Mouse (Mus musculus) heart, embryonic 10.5 days (tissue): ENCODE measurements around the gene Casp9. TPM values are rescaled to one million over a fixed set of nuclear protein-coding genes. Genes with fewer than 3 reads are reported as not detected.
"Not testable (repeated sequence)": the region's sequence is repeated elsewhere in the genome, so short reads cannot be mapped to it uniquely, and the experiment has no call there.

ENCODE experiments used
- DNase-seq: peaks from one replicate; pipeline ENCODE4 v3.0.0-alpha.2; 2017; ENCODE audit warnings: low spot score
- H3K27ac ChIP-seq: fragments of 300-500 bp; sonication (generic); 2 replicates; pipeline ENCODE4 v1.5.1; 2016; ENCODE audit warnings: mild to moderate bottlenecking
- H3K27me3 ChIP-seq: fragments of 300-500 bp; sonication (generic); 2 replicates; pipeline ENCODE4 v1.6.1; 2016; ENCODE audit warnings: mild to moderate bottlenecking; ENCODE audit not compliant: poor library complexity, insufficient read depth, severe bottlenecking
- H3K36me3 ChIP-seq: fragments of 300-500 bp; sonication (generic); 2 replicates; pipeline ENCODE4 v1.6.1; 2016; ENCODE audit warnings: mild to moderate bottlenecking, moderate library complexity
- H3K4me1 ChIP-seq: fragments of 300-500 bp; sonication (generic); 2 replicates; pipeline ENCODE4 v1.6.1; 2016; ENCODE audit warnings: mild to moderate bottlenecking
- H3K4me3 ChIP-seq: fragments of 300-500 bp; sonication (generic); 2 replicates; pipeline ENCODE4 v1.5.1; 2016; ENCODE audit warnings: mild to moderate bottlenecking, moderate library complexity
- H3K9me3 ChIP-seq: fragments of 300-500 bp; sonication (generic); 2 replicates; pipeline ENCODE4 v1.6.1; 2016; ENCODE audit warnings: mild to moderate bottlenecking, moderate library complexity
- WGBS: fragments of 180-500 bp; shearing (Covaris S2); methylation state at CpG from one replicate; pipeline ENCODE4 v1.1.7; 2016; 5-methylcytosine and 5-hydroxymethylcytosine counted together
- polyA plus RNA-seq: library from polyadenylated mRNA; unstranded; fragments of >200 nt; fragmentation: Nextera tagmentation; extraction: Ambion mirVana; gene quantifications from 2 replicates; pipeline ENCODE4 v1.2.1, GENCODE M21; 2016

Gene Casp9
- polyA plus RNA-seq, 1 experiment from 2014 or later, result 21.4 TPM

DNA sequence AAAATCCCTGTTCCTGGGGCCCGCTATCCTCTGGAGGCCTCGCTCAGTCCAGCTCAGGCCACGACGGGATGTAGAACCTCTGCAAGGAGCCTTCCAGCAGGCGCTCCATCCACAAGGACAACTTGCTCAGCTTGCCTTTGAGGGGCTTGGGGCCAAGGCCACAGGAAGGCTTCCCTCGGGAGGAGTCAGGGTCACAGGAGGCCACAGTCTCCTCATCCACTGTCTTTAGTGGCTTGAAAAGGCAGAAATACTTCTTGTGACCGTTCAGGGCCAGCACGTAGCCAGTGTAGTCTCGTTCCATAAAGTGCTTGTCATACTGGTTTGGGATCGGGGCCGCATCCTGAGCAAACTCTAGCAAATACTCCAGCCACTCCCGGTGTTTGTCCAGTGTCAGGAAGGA lies 29.9 kb upstream of the Casp9 start:
- no peaks in the 10 kb centered on the region for H3K27me3 ChIP-seq
- H3K9me3 ChIP-seq, result no peaks in the 10 kb centered on the region
- no peak overlapping the region for H3K27ac ChIP-seq
- H3K4me3 ChIP-seq, result no peak overlapping the region
- peaks cover 31% of the 10 kb centered on the region for H3K4me1 ChIP-seq
- no peak for DNase-seq
- H3K36me3 ChIP-seq, result peaks cover 74% of the 10 kb centered on the region
- 92% methylated on average over 12 of the region's 12 CpGs for WGBS

DNA sequence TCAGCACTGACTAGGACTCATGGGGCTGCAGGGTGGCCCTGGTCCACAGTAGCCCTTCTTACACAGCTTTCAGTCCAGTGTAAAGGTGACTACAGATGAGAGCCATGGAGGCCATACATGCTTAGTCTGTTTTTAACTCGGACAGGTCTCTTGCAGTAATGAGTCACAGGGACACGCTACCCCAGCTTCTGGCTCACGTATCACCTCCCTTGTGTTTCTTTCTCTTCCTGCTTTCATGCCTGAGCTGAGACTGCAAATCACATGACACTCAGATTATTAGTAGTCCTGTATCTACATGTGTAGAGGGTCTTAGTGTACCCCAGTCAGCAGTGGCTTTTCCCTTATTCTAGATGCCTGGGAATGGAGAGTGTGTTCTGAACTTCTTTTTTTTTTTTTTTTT lies 28.4 kb upstream of the Casp9 start:
- no peak overlapping the region for H3K27ac ChIP-seq
- no peak for DNase-seq
- no peaks in the 10 kb centered on the region for H3K27me3 ChIP-seq
- H3K4me3 ChIP-seq, result no peak overlapping the region
- H3K9me3 ChIP-seq, result no peaks in the 10 kb centered on the region
- WGBS, result 95% methylated on average over 3 of the region's 3 CpGs
- H3K4me1 ChIP-seq, result peaks cover 24% of the 10 kb centered on the region
- H3K36me3 ChIP-seq, result peaks cover 87% of the 10 kb centered on the region

- 84% methylated on average over 8 of the region's 8 CpGs for WGBS
- Histone ChIP-seq H3K27me3 (no peaks in the 10 kb centered on the region), H3K4me3 (no peak overlapping the region), H3K36me3 (peaks cover 91% of the 10 kb centered on the region), H3K9me3 (no peaks in the 10 kb centered on the region), H3K27ac (peak overlapping the region; percentile 72; the same call in 1 of the 2 replicates), H3K4me1 (peaks cover 24% of the 10 kb centered on the region)
- no peak for DNase-seq
These were observed 27.1 kb upstream of the Casp9 start for GRCm38 (mm10) chr4:141766316-141766667.

DNA sequence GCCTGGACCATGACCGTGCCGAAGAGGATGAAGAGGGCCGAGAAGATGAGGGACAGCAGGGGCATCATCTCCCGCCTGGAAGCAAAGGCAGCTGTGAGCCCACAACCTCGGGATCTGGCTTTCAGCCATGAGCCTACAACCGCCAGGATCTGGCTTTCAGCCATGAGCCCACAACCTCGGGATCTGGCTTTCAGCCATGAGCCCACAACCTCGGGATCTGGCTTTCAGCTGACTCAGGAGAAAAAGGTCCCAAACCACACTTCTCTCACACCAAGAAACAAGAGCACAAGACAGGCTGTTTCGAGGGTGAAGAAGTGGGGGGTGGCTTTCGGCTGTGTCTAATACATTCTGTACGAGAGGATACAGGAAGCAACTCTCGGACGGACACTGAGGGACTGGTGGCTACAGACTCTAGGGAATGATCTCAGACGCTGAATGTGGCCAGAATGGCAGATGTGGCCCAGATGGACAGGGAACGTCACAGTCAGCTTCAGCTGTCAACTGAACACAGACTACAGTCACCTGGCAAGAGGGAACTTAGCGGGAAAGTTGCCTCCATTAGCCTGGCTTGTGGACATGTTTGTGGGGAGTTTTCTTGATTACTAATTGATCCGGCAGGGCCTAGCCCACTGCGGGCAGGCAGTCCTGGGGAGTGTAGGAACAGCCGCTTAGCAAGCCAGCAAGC lies 26.6 kb upstream of the Casp9 start:
- no peak for DNase-seq
- 63% methylated on average over 19 of the region's 19 CpGs for WGBS
- H3K4me3 ChIP-seq, result peak overlapping the region; percentile 16; the same call in 1 of the 2 replicates
- no peaks in the 10 kb centered on the region for H3K27me3 ChIP-seq
- H3K9me3 ChIP-seq, result no peaks in the 10 kb centered on the region
- peaks cover 24% of the 10 kb centered on the region for H3K4me1 ChIP-seq
- peak overlapping the region; percentile 72 for H3K27ac ChIP-seq
- H3K36me3 ChIP-seq, result peaks cover 92% of the 10 kb centered on the region

GRCm38 (mm10) chr4:141767353-141768036 lies 25.9 kb upstream of the Casp9 start:
- WGBS, result 41% methylated on average over 19 of the region's 19 CpGs
- peak overlapping the region; percentile 72; the same call in 1 of the 2 replicates for H3K27ac ChIP-seq
- DNase-seq, result peak; percentile 90
- H3K27me3 ChIP-seq, result no peaks in the 10 kb centered on the region
- peaks cover 92% of the 10 kb centered on the region for H3K36me3 ChIP-seq
- no peaks in the 10 kb centered on the region for H3K9me3 ChIP-seq
- peak overlapping the region; percentile 16; the same call in 1 of the 2 replicates for H3K4me3 ChIP-seq
- peaks cover 24% of the 10 kb centered on the region for H3K4me1 ChIP-seq

- H3K36me3 ChIP-seq, result peaks cover 92% of the 10 kb centered on the region
- H3K27me3 ChIP-seq, result no peaks in the 10 kb centered on the region
- 68% methylated on average over 8 of the region's 8 CpGs for WGBS
- no peaks in the 10 kb centered on the region for H3K9me3 ChIP-seq
- H3K27ac ChIP-seq, result no peak overlapping the region
- peaks cover 24% of the 10 kb centered on the region for H3K4me1 ChIP-seq
- no peak for DNase-seq
- H3K4me3 ChIP-seq, result no peak overlapping the region
These were observed 23.8 kb upstream of the Casp9 start for GRCm38 (mm10) chr4:141769501-141770160.

- peaks cover 18% of the 10 kb centered on the region for H3K4me1 ChIP-seq
- H3K27me3 ChIP-seq, result no peaks in the 10 kb centered on the region
- H3K36me3 ChIP-seq, result peaks cover 95% of the 10 kb centered on the region
- no peak for DNase-seq
- WGBS, result 81% methylated on average over 8 of the region's 8 CpGs
- no peak overlapping the region for H3K27ac ChIP-seq
- no peak overlapping the region for H3K4me3 ChIP-seq
- no peaks in the 10 kb centered on the region for H3K9me3 ChIP-seq
These were observed 21.6 kb upstream of the Casp9 start for GRCm38 (mm10) chr4:141771823-141772222.

DNA sequence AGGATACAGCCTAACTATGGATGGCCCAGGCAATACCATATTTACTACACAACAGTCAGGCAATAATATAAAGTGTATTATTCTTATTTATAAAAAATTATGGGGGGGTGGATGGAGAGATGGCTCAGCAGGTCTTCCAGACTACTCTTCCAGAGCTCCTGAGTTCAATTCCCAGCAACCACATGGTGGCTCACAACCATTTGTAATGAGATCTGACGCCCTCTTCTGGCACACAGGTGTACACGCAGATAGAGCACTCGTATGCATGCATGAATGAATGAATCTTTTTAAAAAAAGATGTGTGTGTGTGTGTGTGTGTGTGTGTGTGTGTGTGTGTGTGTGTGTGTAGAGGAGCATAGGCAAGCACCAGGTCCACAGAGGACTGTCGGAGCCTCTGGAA lies 20.4 kb upstream of the Casp9 start:
- H3K36me3 ChIP-seq, result peaks cover 90% of the 10 kb centered on the region
- 83% methylated on average over 4 of the region's 4 CpGs for WGBS
- not testable (repeated sequence) for H3K4me1 ChIP-seq, DNase-seq, H3K9me3 ChIP-seq, H3K27ac ChIP-seq, H3K4me3 ChIP-seq, H3K27me3 ChIP-seq

GRCm38 (mm10) chr4:141779828-141780227 lies 13.6 kb upstream of the Casp9 start:
- H3K27ac ChIP-seq, result no peak overlapping the region
- no peaks in the 10 kb centered on the region for H3K27me3 ChIP-seq
- H3K9me3 ChIP-seq, result no peaks in the 10 kb centered on the region
- H3K4me1 ChIP-seq, result no peaks in the 10 kb centered on the region
- peaks cover 92% of the 10 kb centered on the region for H3K36me3 ChIP-seq
- DNase-seq, result no peak
- no peak overlapping the region for H3K4me3 ChIP-seq
- 75% methylated on average over 8 of the region's 8 CpGs for WGBS

DNA sequence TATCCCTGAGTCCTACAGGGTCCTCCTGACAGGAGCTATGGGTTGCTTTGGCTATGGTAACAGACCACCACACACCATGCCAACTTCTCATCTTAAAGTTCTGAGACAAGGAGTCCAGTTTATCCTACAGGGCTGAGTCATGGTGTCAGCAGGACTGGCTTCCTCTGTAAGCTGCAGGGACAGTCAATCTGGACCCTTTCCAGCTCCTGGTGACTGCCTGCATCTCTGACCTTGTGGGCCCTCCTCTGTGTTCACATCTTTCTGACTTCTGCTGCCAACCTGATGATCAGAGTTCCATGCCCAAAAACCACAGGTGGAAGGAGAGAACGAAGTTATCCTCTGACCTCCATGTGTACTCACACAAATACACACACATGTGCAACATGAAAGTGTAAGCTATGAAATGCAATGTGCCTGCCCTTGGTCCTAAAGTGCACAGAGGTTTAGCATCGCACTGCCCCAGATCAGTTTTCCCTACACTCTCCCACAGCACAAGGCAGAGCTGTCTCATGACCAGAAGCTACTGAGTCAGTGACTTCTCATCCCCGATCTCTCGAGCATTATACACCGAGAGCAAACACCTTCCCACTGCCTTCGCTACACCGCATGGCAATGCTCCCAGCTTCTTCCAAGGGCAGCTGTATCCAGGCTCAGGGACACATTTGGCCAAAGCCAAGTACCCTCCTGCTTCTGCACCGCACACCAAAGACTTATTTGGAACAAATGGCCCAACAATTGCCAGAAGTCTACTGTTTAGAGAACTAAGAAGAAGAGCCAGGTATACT lies 12.0 kb upstream of the Casp9 start:
- DNase-seq, result no peak
- Histone ChIP-seq H3K27me3 (no peaks in the 10 kb centered on the region), H3K4me3 (no peak overlapping the region), H3K36me3 (peaks cover 92% of the 10 kb centered on the region), H3K27ac (no peak overlapping the region), H3K4me1 (no peaks in the 10 kb centered on the region), H3K9me3 (no peaks in the 10 kb centered on the region)
- WGBS, result 97% methylated on average over 8 of the region's 8 CpGs

- peaks cover 81% of the 10 kb centered on the region for H3K36me3 ChIP-seq
- 85% methylated on average over 5 of the region's 5 CpGs for WGBS
- DNase-seq, result no peak
These were observed 8.6 kb upstream of the Casp9 start for GRCm38 (mm10) chr4:141784835-141785234.

DNA sequence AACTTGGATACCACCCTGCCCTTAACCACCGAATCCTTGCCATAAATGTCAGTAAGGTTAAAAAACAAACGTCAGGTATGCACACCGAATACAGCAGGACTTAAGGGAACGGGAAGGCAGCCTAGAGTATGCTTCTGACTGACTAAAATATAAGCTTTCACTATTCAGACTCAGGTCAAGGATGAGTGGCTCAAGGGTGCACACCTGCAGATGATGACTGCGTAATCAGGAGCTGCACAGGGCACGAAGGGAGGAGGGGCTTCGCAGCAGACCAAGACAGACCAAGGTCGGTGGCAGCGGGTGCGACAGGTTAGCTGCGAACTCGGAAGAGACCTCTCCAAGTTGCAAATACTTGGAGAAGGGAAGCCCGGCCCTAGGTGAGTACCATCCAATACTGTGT lies 7.3 kb upstream of the Casp9 start:
- Histone ChIP-seq H3K27ac (no peak overlapping the region), H3K36me3 (peaks cover 68% of the 10 kb centered on the region), H3K9me3 (no peaks in the 10 kb centered on the region), H3K27me3 (no peaks in the 10 kb centered on the region), H3K4me3 (no peak overlapping the region), H3K4me1 (peaks cover 6% of the 10 kb centered on the region; the same call in 1 of the 2 replicates)
- no peak for DNase-seq
- 89% methylated on average over 13 of the region's 13 CpGs for WGBS

More at GRCm38 (mm10) chr4:141784835-141785234, 8.6 kb upstream of the Casp9 start:
- Histone ChIP-seq H3K27me3 (no peaks in the 10 kb centered on the region), H3K4me3 (no peak overlapping the region), H3K27ac (no peak overlapping the region), H3K9me3 (no peaks in the 10 kb centered on the region), H3K4me1 (peaks cover 4% of the 10 kb centered on the region; the same call in 1 of the 2 replicates)
